Mouse (Mus musculus) frontal cortex, postnatal 10 days (tissue): Measurements from ENCODE around the gene Erich6.
"Not testable (repeated sequence)": the region's sequence is repeated elsewhere in the genome, so short reads cannot be mapped to it uniquely, and the experiment has no call there.

ENCODE experiments used
- DNase-seq, 2 experiments: peaks; one replicate each; pipeline ENCODE4 v3.0.0; 2022; ENCODE audit warnings: low spot score in 2 of 2, mixed read lengths in 1 of 2

Erich6 gene

GRCm38 (mm10) chr3:58646180-58646579 lies 9.2 kb upstream of the Erich6 start:
- no peak for DNase-seq

- DNase-seq: no peak
Measured at GRCm38 (mm10) chr3:58631693-58632092, 5.3 kb downstream of the Erich6 start.

GRCm38 (mm10) chr3:58624981-58625380 lies 12.0 kb downstream of the Erich6 start:
- no peak for DNase-seq

- DNase-seq: no peak
Measured at GRCm38 (mm10) chr3:58622665-58623394, 14.2 kb downstream of the Erich6 start.

- DNase-seq: no peak
Measured at GRCm38 (mm10) chr3:58621066-58621465, 15.9 kb downstream of the Erich6 start.

- no peak for DNase-seq
Measured at GRCm38 (mm10) chr3:58609985-58610384, 27.0 kb downstream of the Erich6 start.

GRCm38 (mm10) chr3:58608506-58608905 lies 28.5 kb downstream of the Erich6 start:
- no peak for DNase-seq

- no peak for DNase-seq
Measured at GRCm38 (mm10) chr3:58593623-58594022, 43.4 kb downstream of the Erich6 start.

GRCm38 (mm10) chr3:58592666-58593065 lies 44.3 kb downstream of the Erich6 start:
- not testable (repeated sequence) for DNase-seq

- not testable (repeated sequence) for DNase-seq
Measured at GRCm38 (mm10) chr3:58590544-58590943, 46.5 kb downstream of the Erich6 start.

- DNase-seq: no peak
Measured at GRCm38 (mm10) chr3:58582788-58583426, 54.1 kb downstream of the Erich6 start.

- no peak for DNase-seq
Measured at GRCm38 (mm10) chr3:58582297-58582696, 54.7 kb downstream of the Erich6 start.

GRCm38 (mm10) chr3:58581530-58581929 lies 55.5 kb downstream of the Erich6 start:
- DNase-seq: no peak

GRCm38 (mm10) chr3:58577506-58578050 lies 59.4 kb downstream of the Erich6 start:
- DNase-seq: no peak

- no peak for DNase-seq
Measured at GRCm38 (mm10) chr3:58577067-58577503, 59.9 kb downstream of the Erich6 start.

- DNase-seq: peak; percentile 92 to 98
Measured at GRCm38 (mm10) chr3:58576137-58577066, 60.6 kb downstream of the Erich6 start, which contains the start of gene Selenot. Selenot (plus strand) TSS chr3:58576636.

GRCm38 (mm10) chr3:58570821-58571220 lies 66.2 kb downstream of the Erich6 start:
- no peak for DNase-seq
